Comparison of ENCODE assay signal across 8 mouse cellular contexts in the genomic region with DNA sequence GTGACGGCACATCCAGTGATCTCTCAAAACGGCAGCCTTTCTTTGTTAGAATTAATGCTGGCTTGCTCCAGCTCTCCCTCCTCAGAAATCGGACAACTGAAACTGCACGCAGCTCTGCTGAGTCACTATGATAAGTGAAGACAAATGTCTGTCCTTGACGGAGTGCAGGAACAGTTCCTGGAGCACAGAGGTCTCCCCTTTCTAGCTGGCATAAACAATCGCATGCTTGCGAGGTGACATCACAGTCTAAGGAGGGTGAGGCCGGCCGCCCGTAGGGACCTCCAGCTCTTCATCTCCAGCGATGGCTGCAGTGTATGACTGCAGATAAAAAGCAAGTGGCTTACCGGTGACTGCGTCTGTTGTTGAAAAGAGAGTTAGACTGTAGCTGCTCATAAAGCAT. TPM values are rescaled to one million over a fixed set of nuclear protein-coding genes. Genes with fewer than 3 reads are reported as not detected.
A peak's percentile ranks its signal among the peaks of the same experiment; 100 is the strongest.
DNase-seq lines count a peak whose midpoint lies in the region; ATAC-seq and TF ChIP-seq lines count a peak whose summit lies in the region.
"Had no signal": no experiment of that assay in that cellular context is flagged by ENCODE, and none has a peak within 500 bp of the region (broad histone marks: within the 10 kb centered on the region; RNA-seq: fewer than 3 reads in every experiment).

No protein-coding gene starts in this region.

- TF ChIP-seq CTCF in G1E (IDR thresholded peaks at IDR 0.05; ENCODE audit: low read depth, low read length): no peak
- TF ChIP-seq CTCF in small intestine, adult 2 months (IDR thresholded peaks at IDR 0.05; ENCODE audit: extremely low read depth, insufficient read length, insufficient replicate concordance, low read depth, low read length): no peak

- peak overlapping the region; percentile 59 for H3K27ac ChIP-seq in small intestine, adult 2 months (ENCODE audit: insufficient read depth, low read depth, low read length)

- peak; percentile 49 for ATAC-seq in G1E (ENCODE audit: extremely low read depth, insufficient number of reproducible peaks, low FRiP score, poor library complexity, severe bottlenecking)

- H3K27me3 ChIP-seq in G1E (ENCODE audit: insufficient read depth, low read length): no peaks in the 10 kb centered on the region
- no peaks in the 10 kb centered on the region for H3K27me3 ChIP-seq in small intestine, adult 2 months (ENCODE audit: control insufficient read depth, insufficient read depth, low read length)

- DNase-seq in G1E (ENCODE audit: low spot score) (no peak), liver (peak; percentile 31)
- DNase-seq in adrenal gland, adult 8-10 months: peak; percentile 89
- DNase-seq in heart, adult 18-20 months: peak; percentile 86 to 92
- DNase-seq in right cerebral cortex, postnatal 10 days (ENCODE audit: low spot score in 2 of 2): no peak
- no peak for DNase-seq in cerebellum, postnatal 10 days

- 45% methylated on average over 13 of the region's 13 CpGs for WGBS in small intestine, adult 2 months

- H3K36me3 ChIP-seq in G1E (replicated peaks): peaks cover 89% of the 10 kb centered on the region
- peaks cover 56% of the 10 kb centered on the region for H3K36me3 ChIP-seq in small intestine, adult 2 months (ENCODE audit: control insufficient read depth, insufficient read depth, low read length)

- TF ChIP-seq POLR2A in small intestine, adult 2 months (IDR thresholded peaks at IDR 0.05; ENCODE audit: low read depth, low read length): no peak

- H3K4me1 ChIP-seq in G1E (ENCODE audit: insufficient read depth, low read depth, low read length): peaks cover 3% of the 10 kb centered on the region; the same call in 1 of the 2 replicates
- peaks cover 5% of the 10 kb centered on the region for H3K4me1 ChIP-seq in small intestine, adult 2 months (ENCODE audit: control insufficient read depth, insufficient read depth, insufficient read length, low read length)

- H3K9me3 ChIP-seq in G1E (replicated peaks): no peaks in the 10 kb centered on the region; the same call in 1 of the 2 replicates

- H3K4me3 ChIP-seq in G1E (ENCODE audit: low read depth, low read length): no peak overlapping the region
- no peak overlapping the region for H3K4me3 ChIP-seq in small intestine, adult 2 months (ENCODE audit: low read depth, low read length)
- H3K4me3 ChIP-seq: erythroblast, embryonic 14.5 days had no signal

RNA-seq across cellular contexts. Expression of gene Gemin6, which starts 31.0 kb away (rescaled TPM):
- total RNA-seq in G1E (2014; fragmentation: Nextera tagmentation) (28.8 and 30.9 TPM in 2 replicates), G1E (2017) (42.7 and 43.7 TPM in 2 replicates)
- polyA plus RNA-seq in G1E (2012): 0.96 and 1.4 TPM in 2 replicates
- total RNA-seq in adrenal gland, adult 8-10 months (2022): 10 to 100 TPM in 1 of 4 experiments, 1 to 10 TPM in 3; 6.9 to 10.9 (median 9.2) TPM
- total RNA-seq in heart, adult 18-20 months (2021): 1 to 10 TPM; 4.2 to 4.8 TPM
- 0.62 and 1.2 TPM in 2 replicates for polyA plus RNA-seq in small intestine, adult 2 months (2012; rRNA removed)
- polyA plus RNA-seq: erythroblast, embryonic 14.5 days had no signal

RNA-seq across cellular contexts. Expression of gene Morn2, which starts 34.8 kb away (rescaled TPM):
- total RNA-seq in G1E (2014; fragmentation: Nextera tagmentation) (32.8 and 34.3 TPM in 2 replicates), G1E (2017) (20.8 and 24.0 TPM in 2 replicates)
- 3.3 and 3.5 TPM in 2 replicates for polyA plus RNA-seq in G1E (2012)
- total RNA-seq in adrenal gland, adult 8-10 months (2022): 10 to 100 TPM; 15.5 to 27.5 (median 19.9) TPM
- 10 to 100 TPM; 11.7 to 14.0 TPM for total RNA-seq in heart, adult 18-20 months (2021)
- polyA plus RNA-seq in small intestine, adult 2 months (2012; rRNA removed): 0.66 and 0.72 TPM in 2 replicates

RNA-seq across cellular contexts. Expression of gene Dhx57, which starts 35.1 kb away (rescaled TPM):
- total RNA-seq in G1E (2014; fragmentation: Nextera tagmentation) (23.4 and 29.0 TPM in 2 replicates), G1E (2017) (15.7 and 16.3 TPM in 2 replicates)
- 7.7 and 8.0 TPM in 2 replicates for polyA plus RNA-seq in G1E (2012)
- 10 to 100 TPM; 11.8 to 22.0 (median 16.8) TPM for total RNA-seq in adrenal gland, adult 8-10 months (2022)
- total RNA-seq in heart, adult 18-20 months (2021): 1 to 10 TPM; 5.0 to 5.9 TPM
- polyA plus RNA-seq in small intestine, adult 2 months (2012; rRNA removed): 2.1 and 4.6 TPM in 2 replicates

RNA-seq across cellular contexts. Expression of gene Ttc39d, which starts 47.9 kb away (rescaled TPM):
- total RNA-seq in G1E (2014; fragmentation: Nextera tagmentation) (0.30 TPM in 1 of 2 replicates, not detected in the other), G1E (2017) (0.12 and 0.16 TPM in 2 replicates)
- polyA plus RNA-seq in G1E (2012): not detected in 2 replicates
- total RNA-seq in adrenal gland, adult 8-10 months (2022): under 1 TPM in 2 of 4 experiments, not detected in 2; 0.09 to 0.11 TPM
- total RNA-seq in heart, adult 18-20 months (2021): under 1 TPM in 1 of 2 experiments, not detected in 1; 0.10 TPM
- polyA plus RNA-seq in small intestine, adult 2 months (2012; rRNA removed): not detected in 2 replicates
- polyA plus RNA-seq: erythroblast, embryonic 14.5 days had no signal

RNA-seq across cellular contexts. Expression of gene Srsf7, which starts 48.1 kb away (rescaled TPM):
- total RNA-seq in G1E (2014; fragmentation: Nextera tagmentation) (351 and 376 TPM in 2 replicates), G1E (2017) (435 and 486 TPM in 2 replicates)
- polyA plus RNA-seq in G1E (2012): 134 and 226 TPM in 2 replicates
- total RNA-seq in adrenal gland, adult 8-10 months (2022): 100 to 1,000 TPM in 3 of 4 experiments, 10 to 100 TPM in 1; 96.8 to 150 (median 119) TPM
- total RNA-seq in heart, adult 18-20 months (2021): 10 to 100 TPM; 43.0 to 47.0 TPM
- polyA plus RNA-seq in small intestine, adult 2 months (2012; rRNA removed): 8.1 and 16.2 TPM in 2 replicates

Comparison
In these comparisons a context has a peak if more than half of its experiments do, and no peak if none do; other contexts are left out.
1. DNase-seq: peak in adrenal gland, adult 8-10 months (single experiment), heart, adult 18-20 months (2 of 2) and liver (single experiment); none in G1E (single experiment), right cerebral cortex, postnatal 10 days (0 of 2) and cerebellum, postnatal 10 days (0 of 2).